11 mouse cellular contexts compared by ENCODE assay signal in the genomic region with DNA sequence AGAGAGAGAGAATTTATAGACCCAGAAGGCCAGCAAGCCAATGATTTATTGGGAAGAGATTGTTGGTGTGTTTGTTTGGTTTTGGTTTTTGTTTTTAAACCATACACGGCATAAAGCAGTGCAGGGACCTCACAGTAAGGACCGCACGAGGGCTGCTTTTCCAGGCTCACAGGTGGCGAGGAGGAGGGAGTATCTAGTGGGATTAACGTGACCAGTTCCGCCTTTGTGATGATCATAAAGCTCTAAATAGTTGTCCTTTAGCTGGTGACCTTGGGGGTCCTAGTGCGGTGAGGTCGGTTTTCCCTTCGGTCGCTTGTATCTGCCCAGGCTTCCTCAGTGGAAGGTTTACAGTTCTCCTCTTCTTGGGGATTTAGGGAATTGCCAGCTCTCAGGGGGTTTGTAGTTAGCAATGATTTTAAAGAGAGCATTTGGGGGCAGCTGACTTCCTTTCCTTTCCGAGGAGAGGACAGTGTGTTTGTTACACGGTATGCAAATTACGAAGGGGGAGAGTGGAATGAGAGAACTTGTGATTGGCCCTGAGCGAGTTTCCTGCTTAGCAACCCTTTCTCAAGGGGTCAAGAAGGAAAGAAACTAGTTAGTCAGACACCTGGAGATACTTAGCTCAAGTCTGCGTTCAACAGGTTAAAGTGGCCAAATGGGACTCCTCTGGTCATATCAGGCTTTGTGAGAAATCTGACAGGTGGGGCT. TPM values are rescaled to one million over a fixed set of nuclear protein-coding genes. Genes with fewer than 3 reads are reported as not detected.
DNase-seq lines count a peak whose midpoint lies in the region; ATAC-seq and TF ChIP-seq lines count a peak whose summit lies in the region.
"Had no signal": no experiment of that assay in that cellular context is flagged by ENCODE, and none has a peak within 500 bp of the region (broad histone marks: within the 10 kb centered on the region; RNA-seq: fewer than 3 reads in every experiment).

No protein-coding gene starts in this region.

- no peak overlapping the region for H3K9ac ChIP-seq in stomach, embryonic 16.5 days (ENCODE audit: low read length)

- TF ChIP-seq POLR2A in spleen, adult 2 months (IDR thresholded peaks at IDR 0.05; ENCODE audit: low read depth, low read length), result no peak; the same call in 1 of the 2 replicates
- TF ChIP-seq POLR2A in cerebellum, adult 2 months (IDR thresholded peaks at IDR 0.05; ENCODE audit: borderline replicate concordance, insufficient read depth, low read length), result no peak

- no peak for TF ChIP-seq CTCF in spleen, adult 2 months (IDR thresholded peaks at IDR 0.05; ENCODE audit: extremely low read depth, insufficient read depth, insufficient read length, insufficient replicate concordance)
- no peak for TF ChIP-seq CTCF in cerebellum, adult 2 months (IDR thresholded peaks at IDR 0.05; ENCODE audit: borderline replicate concordance, insufficient read depth, low read depth, low read length)

- no peak for ATAC-seq in stomach, embryonic 16.5 days (ENCODE audit: insufficient read depth, low FRiP score)

- no peaks in the 10 kb centered on the region for H3K9me3 ChIP-seq in stomach, embryonic 16.5 days (replicated peaks; ENCODE audit: control insufficient read depth, low read length)

- H3K27ac ChIP-seq in spleen, adult 2 months (ENCODE audit: insufficient read depth, low read length), result peak overlapping the region; percentile 42; the same call in 1 of the 2 replicates
- no peak overlapping the region for H3K27ac ChIP-seq in stomach, embryonic 16.5 days (ENCODE audit: low read length)
- H3K27ac ChIP-seq in cerebellum, adult 2 months (ENCODE audit: insufficient read depth, low read length), result no peak overlapping the region
- H3K27ac ChIP-seq: macrophage had no signal

- no peaks in the 10 kb centered on the region for H3K27me3 ChIP-seq in spleen, adult 2 months (ENCODE audit: control insufficient read depth, insufficient read depth, low read length)
- H3K27me3 ChIP-seq in stomach, embryonic 16.5 days (ENCODE audit: control insufficient read depth, insufficient read depth, low read length), result no peaks in the 10 kb centered on the region
- no peaks in the 10 kb centered on the region for H3K27me3 ChIP-seq in cerebellum, adult 2 months (ENCODE audit: control insufficient read depth, insufficient read depth, low read length)

- H3K4me2 ChIP-seq in stomach, embryonic 16.5 days (ENCODE audit: low read depth, low read length), result peak overlapping the region; percentile 5

- 35% methylated on average over 15 of the region's 15 CpGs for WGBS in spleen, adult 2 months
- WGBS in stomach, embryonic 16.5 days, result 23% methylated on average over 15 of the region's 15 CpGs
- WGBS in cerebellum, adult 2 months, result 45% methylated on average over 15 of the region's 15 CpGs

- no peaks in the 10 kb centered on the region for H3K36me3 ChIP-seq in spleen, adult 2 months (ENCODE audit: control insufficient read depth, insufficient read depth, low read length)
- H3K36me3 ChIP-seq in stomach, embryonic 16.5 days (ENCODE audit: control insufficient read depth, insufficient read depth, low read length), result no peaks in the 10 kb centered on the region

- DNase-seq in adrenal gland, postnatal 10 days, result peak; percentile 6
- DNase-seq in adrenal gland, postnatal 36 days, result no peak
- peak in 1 of 2 experiments; percentile 18 for DNase-seq in spleen, adult 2 months (ENCODE audit: low read depth in 1 of 2, low spot score in 2 of 2)
- no peak for DNase-seq in spleen, adult 12 weeks (ENCODE audit: low spot score)
- DNase-seq in kidney, postnatal 36 days, result peak; percentile 40 to 73
- no peak for DNase-seq in cerebellum, adult 2 months
- DNase-seq in layer of hippocampus, adult 9-11 months, result no peak
- DNase-seq: cerebellum, postnatal 14 days; thymus, postnatal 25 days had no signal

- H3K4me3 ChIP-seq in spleen, adult 2 months (ENCODE audit: extremely low read depth, insufficient read depth, insufficient read length), result peak overlapping the region; percentile 37; the same call in 1 of the 2 replicates
- no peak overlapping the region for H3K4me3 ChIP-seq in stomach, embryonic 16.5 days (replicated peaks; ENCODE audit: low read length)
- no peak overlapping the region for H3K4me3 ChIP-seq in cerebellum, adult 2 months (replicated peaks; ENCODE audit: insufficient read depth, low read depth, low read length)

- H3K4me1 ChIP-seq in spleen, adult 2 months (ENCODE audit: control insufficient read depth, insufficient read depth, insufficient read length), result peaks cover 4% of the 10 kb centered on the region; the same call in 1 of the 2 replicates
- H3K4me1 ChIP-seq in stomach, embryonic 16.5 days (ENCODE audit: control insufficient read depth, insufficient read depth, low read length), result 0 out of 2 replicates have a peak, but pooled peaks cover 4% of the 10 kb centered on the region
- H3K4me1 ChIP-seq in cerebellum, adult 2 months (ENCODE audit: control insufficient read depth, insufficient read depth, low read length), result no peaks in the 10 kb centered on the region

RNA-seq across cellular contexts. Expression of gene Map2k6, which starts 29.5 kb away (rescaled TPM):
- total RNA-seq in adrenal gland, postnatal 10 days (2021), result 10 to 100 TPM in 1 of 2 experiments, 1 to 10 TPM in 1; 7.6 to 11.0 TPM
- total RNA-seq in adrenal gland, postnatal 36 days (2021), result 1 to 10 TPM; 2.0 to 6.4 TPM
- polyA plus RNA-seq in spleen, adult 2 months (2012; rRNA removed), result 2.1 and 2.8 TPM in 2 replicates
- 16.9 and 17.6 TPM in 2 replicates for polyA plus RNA-seq in stomach, embryonic 16.5 days (2015; fragmentation: Nextera tagmentation; extraction: Ambion mirVana)
- polyA plus RNA-seq in cerebellum, adult 2 months (2012; rRNA removed), result 12.1 and 12.5 TPM in 2 replicates

RNA-seq across cellular contexts. Expression of gene Abca5, which starts 31.9 kb away (rescaled TPM):
- total RNA-seq in adrenal gland, postnatal 10 days (2021), result 10 to 100 TPM in 1 of 2 experiments, 1 to 10 TPM in 1; 9.7 to 10.3 TPM
- 10 to 100 TPM; 15.7 to 20.2 TPM for total RNA-seq in adrenal gland, postnatal 36 days (2021)
- 0.11 and 0.25 TPM in 2 replicates for polyA plus RNA-seq in spleen, adult 2 months (2012; rRNA removed)
- polyA plus RNA-seq in stomach, embryonic 16.5 days (2015; fragmentation: Nextera tagmentation; extraction: Ambion mirVana), result 3.8 and 4.3 TPM in 2 replicates
- 15.7 and 16.2 TPM in 2 replicates for polyA plus RNA-seq in cerebellum, adult 2 months (2012; rRNA removed)

Comparison
In these comparisons a context has a peak if more than half of its experiments do, and no peak if none do; other contexts are left out.
1. DNase-seq: peak in adrenal gland, postnatal 10 days (single experiment) and kidney, postnatal 36 days (2 of 2); none in adrenal gland, postnatal 36 days (0 of 2), spleen, adult 12 weeks (single experiment), cerebellum, adult 2 months (0 of 2) and layer of hippocampus, adult 9-11 months (single experiment).